Mouse (Mus musculus): ENCODE data around the gene Rasl10b.

DNA sequence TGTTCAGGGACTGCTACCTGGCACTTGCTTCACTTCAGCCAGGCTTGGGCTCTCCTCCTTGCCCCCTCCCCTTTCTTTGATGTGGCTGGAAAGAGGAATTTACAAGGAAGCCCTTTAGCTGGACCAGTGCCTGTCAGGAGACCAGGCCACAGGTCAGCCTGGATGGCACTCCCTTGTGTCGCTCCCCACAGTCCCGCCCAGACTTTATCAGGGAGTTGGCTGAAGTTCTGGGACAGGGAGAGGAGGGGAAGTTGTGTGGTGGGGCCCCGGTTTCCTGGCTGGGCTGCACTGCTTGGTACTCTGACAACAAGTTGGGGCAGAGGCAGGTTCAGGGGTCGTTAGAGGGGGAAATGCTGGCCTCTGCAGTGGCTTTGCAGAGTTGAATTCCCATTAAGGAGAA lies 45.6 kb downstream of the Rasl10b start:
- TF ChIP-seq POLR2A (IDR thresholded peaks at IDR 0.05; ENCODE audit: extremely low read depth, insufficient read depth, low read length): no peak
- TF ChIP-seq CTCF (IDR thresholded peaks at IDR 0.05; ENCODE audit: low read depth, low read length): no peak
